Mouse (Mus musculus): ENCODE measurements around the gene Tmem144. TPM values are rescaled to one million over a fixed set of nuclear protein-coding genes. Genes with fewer than 3 reads are reported as not detected.
A peak's percentile ranks its signal among the peaks of the same experiment; 100 is the strongest.

Gene Tmem144
- polyA plus RNA-seq, 2 experiments, result 0.68 to 1.9 TPM

DNA sequence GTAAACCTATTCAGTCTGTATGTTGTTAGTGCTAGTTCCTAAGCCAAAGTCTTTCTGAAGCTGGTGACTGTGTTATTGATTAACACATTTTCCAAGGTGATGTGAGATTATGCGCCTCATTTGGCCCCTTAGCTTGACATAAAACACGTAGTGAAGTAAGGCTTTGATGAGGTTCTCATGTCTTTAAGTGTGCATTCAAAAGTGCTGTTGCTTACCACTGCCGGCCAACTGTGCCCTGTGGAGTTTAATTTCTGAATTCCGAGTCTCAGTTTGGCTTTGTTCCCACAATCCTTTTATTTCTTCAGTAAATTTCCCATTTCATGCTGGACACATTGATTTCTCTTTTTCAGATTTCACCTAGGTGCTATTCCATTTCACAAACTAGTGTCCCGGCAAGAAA lies 5.2 kb upstream of the Tmem144 start:
- peaks cover 0 to 7% of the 10 kb centered on the region in 2 experiments; a peak in 3 of 4 replicates for H3K4me1 ChIP-seq (replicated peaks; ENCODE audit: control insufficient read depth in 2 of 2, insufficient read depth in 2 of 2, low read length in 1 of 2)
- ATAC-seq (ENCODE audit: insufficient read depth) (no peak), DNase-seq (ENCODE audit: low read depth in 3 of 3, low spot score in 3 of 3) (no peak)
- no peak overlapping the region for H3K4me2 ChIP-seq (ENCODE audit: low read depth)
- TF ChIP-seq CTCF (IDR thresholded peaks at IDR 0.05; ENCODE audit: low read depth) (no peak), EP300 (IDR thresholded peaks at IDR 0.05; ENCODE audit: low read depth) (no peak)
- H3K27ac ChIP-seq, result no peak overlapping the region
- no peaks in the 10 kb centered on the region for H3K27me3 ChIP-seq (ENCODE audit: control insufficient read depth, insufficient read depth, low read length)
- H3K4me3 ChIP-seq (ENCODE audit: insufficient read depth in 1 of 2, low read depth in 2 of 2, low read length in 2 of 2), result no peak overlapping the region
- H3K9ac ChIP-seq (replicated peaks), result no peak overlapping the region
- no peaks in the 10 kb centered on the region for H3K36me3 ChIP-seq (replicated peaks; ENCODE audit: control insufficient read depth, insufficient read depth, low read depth)
- no peaks in the 10 kb centered on the region for H3K9me3 ChIP-seq (ENCODE audit: control insufficient read depth, low read length)
- 65% methylated on average over 5 of the region's 5 CpGs for WGBS (ENCODE audit: insufficient replicate concordance)

- Histone ChIP-seq H3K9ac (replicated peaks) (no peak overlapping the region), H3K4me2 (ENCODE audit: low read depth) (peak overlapping the region; percentile 3; the same call in 1 of the 2 replicates), H3K9me3 (ENCODE audit: control insufficient read depth, low read length) (no peaks in the 10 kb centered on the region), H3K27ac (no peak overlapping the region), H3K4me3 (ENCODE audit: insufficient read depth in 1 of 2, low read depth in 2 of 2, low read length in 2 of 2) (no peak overlapping the region), H3K36me3 (replicated peaks; ENCODE audit: control insufficient read depth, insufficient read depth, low read depth) (no peaks in the 10 kb centered on the region), H3K27me3 (ENCODE audit: control insufficient read depth, insufficient read depth, low read length) (no peaks in the 10 kb centered on the region), H3K4me1 (replicated peaks; ENCODE audit: control insufficient read depth in 2 of 2, insufficient read depth in 2 of 2, low read length in 1 of 2) (peaks cover 10 to 28% of the 10 kb centered on the region in 2 experiments)
- TF ChIP-seq EP300 (IDR thresholded peaks at IDR 0.05; ENCODE audit: low read depth), result peak; percentile 39; the same call in 1 of the 2 replicates
- no peak for TF ChIP-seq CTCF (IDR thresholded peaks at IDR 0.05; ENCODE audit: low read depth)
- ATAC-seq (ENCODE audit: insufficient read depth) (peak; percentile 72), DNase-seq (ENCODE audit: low read depth in 3 of 3, low spot score in 3 of 3) (no peak)
- WGBS (ENCODE audit: insufficient replicate concordance), result 31% methylated on average over 3 of the region's 3 CpGs
Observed at GRCm38 (mm10) chr3:79852108-79852507, 465 bp downstream of the Tmem144 start.

DNA sequence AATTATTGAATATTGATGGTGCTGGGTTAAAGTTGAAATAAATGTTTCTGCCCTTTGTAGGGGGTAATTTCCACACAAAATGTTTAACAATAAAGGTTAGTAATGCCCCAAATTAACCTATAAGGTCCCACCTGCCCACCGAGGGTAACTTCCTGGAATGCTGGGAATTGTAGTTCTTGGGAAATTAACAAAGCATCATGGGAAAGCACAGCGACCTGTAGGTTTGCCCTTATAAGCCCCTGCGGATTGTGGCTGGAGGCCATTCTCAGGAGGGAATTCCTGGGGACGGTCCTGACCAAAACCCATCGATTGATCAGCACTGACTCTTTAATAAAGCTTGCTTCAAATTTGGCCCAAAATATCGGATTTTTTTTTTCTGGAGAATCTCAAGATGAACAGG lies 1.9 kb downstream of the Tmem144 start:
- ATAC-seq (ENCODE audit: insufficient read depth), result no peak
- H3K27ac ChIP-seq, result no peak overlapping the region
- H3K9me3 ChIP-seq (ENCODE audit: control insufficient read depth, low read length), result no peaks in the 10 kb centered on the region
- DNase-seq (ENCODE audit: low read depth in 3 of 3, low spot score in 3 of 3), result no peak
- H3K4me2 ChIP-seq (ENCODE audit: low read depth), result no peak overlapping the region
- peaks cover 10 to 28% of the 10 kb centered on the region in 2 experiments for H3K4me1 ChIP-seq (replicated peaks; ENCODE audit: control insufficient read depth in 2 of 2, insufficient read depth in 2 of 2, low read length in 1 of 2)
- no peak overlapping the region for H3K9ac ChIP-seq (replicated peaks)
- H3K4me3 ChIP-seq (ENCODE audit: insufficient read depth in 1 of 2, low read depth in 2 of 2, low read length in 2 of 2), result no peak overlapping the region
- no peaks in the 10 kb centered on the region for H3K27me3 ChIP-seq (ENCODE audit: control insufficient read depth, insufficient read depth, low read length)
- H3K36me3 ChIP-seq (replicated peaks; ENCODE audit: control insufficient read depth, insufficient read depth, low read depth), result no peaks in the 10 kb centered on the region
- WGBS (ENCODE audit: insufficient replicate concordance), result 48% methylated on average over 6 of the region's 6 CpGs
- TF ChIP-seq EP300 (IDR thresholded peaks at IDR 0.05; ENCODE audit: low read depth) (no peak), CTCF (IDR thresholded peaks at IDR 0.05; ENCODE audit: low read depth) (no peak)

DNA sequence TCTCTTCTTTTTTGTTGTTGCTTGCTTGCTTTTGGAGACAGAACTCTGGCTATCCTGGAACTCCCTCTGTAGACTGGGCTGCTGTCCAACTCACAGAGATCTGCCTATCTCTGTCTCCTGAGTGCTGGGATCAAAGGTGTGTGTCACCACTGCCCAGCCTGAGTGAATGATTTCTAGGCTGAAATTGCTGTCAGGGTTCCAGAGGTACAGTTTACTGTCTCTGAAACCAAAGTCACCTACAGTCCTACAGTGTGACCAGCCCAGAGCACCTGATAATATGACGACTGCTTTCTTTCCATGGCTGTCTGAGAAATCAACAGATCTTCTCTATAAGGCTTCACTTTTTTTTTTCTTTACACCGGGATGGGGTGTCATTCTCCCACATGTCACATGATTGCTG lies 3.0 kb downstream of the Tmem144 start:
- DNase-seq (ENCODE audit: low read depth in 3 of 3, low spot score in 3 of 3) (no peak), ATAC-seq (ENCODE audit: insufficient read depth) (peak; percentile 69)
- Histone ChIP-seq H3K9me3 (ENCODE audit: control insufficient read depth, low read length) (no peaks in the 10 kb centered on the region), H3K27me3 (ENCODE audit: control insufficient read depth, insufficient read depth, low read length) (no peaks in the 10 kb centered on the region), H3K4me1 (replicated peaks; ENCODE audit: control insufficient read depth in 2 of 2, insufficient read depth in 2 of 2, low read length in 1 of 2) (peaks cover 10 to 28% of the 10 kb centered on the region in 2 experiments), H3K4me3 (ENCODE audit: insufficient read depth in 1 of 2, low read depth in 2 of 2, low read length in 2 of 2) (no peak overlapping the region), H3K9ac (replicated peaks) (no peak overlapping the region), H3K27ac (peak overlapping the region; percentile 1; the same call in 1 of the 2 replicates), H3K36me3 (replicated peaks; ENCODE audit: control insufficient read depth, insufficient read depth, low read depth) (no peaks in the 10 kb centered on the region), H3K4me2 (ENCODE audit: low read depth) (peak overlapping the region; percentile 5; the same call in 1 of the 2 replicates)
- TF ChIP-seq EP300 (IDR thresholded peaks at IDR 0.05; ENCODE audit: low read depth) (no peak), CTCF (IDR thresholded peaks at IDR 0.05; ENCODE audit: low read depth) (no peak)
- 51% methylated on average over 2 of the region's 2 CpGs for WGBS (ENCODE audit: insufficient replicate concordance)

DNA sequence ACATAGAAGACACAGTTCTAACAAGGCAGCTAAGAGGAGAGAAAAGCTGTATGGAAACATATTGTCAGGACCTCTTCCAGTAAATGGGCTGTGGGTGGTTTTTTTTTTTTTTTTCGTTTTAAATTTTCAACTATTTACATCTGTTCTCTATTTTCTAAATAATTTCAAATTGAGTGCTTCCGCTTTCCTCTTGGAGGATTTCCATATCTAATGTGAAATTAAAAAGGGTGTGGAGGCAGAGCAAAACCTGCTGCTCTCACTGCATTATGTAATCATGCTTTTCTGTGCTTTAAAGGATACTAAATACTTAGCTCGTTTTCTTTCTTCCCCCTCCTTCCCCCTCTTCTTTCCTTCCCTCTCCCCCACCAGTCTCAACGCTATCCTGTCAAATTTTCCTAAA lies 3.7 kb downstream of the Tmem144 start:
- no peaks in the 10 kb centered on the region for H3K36me3 ChIP-seq (replicated peaks; ENCODE audit: control insufficient read depth, insufficient read depth, low read depth)
- H3K27me3 ChIP-seq (ENCODE audit: control insufficient read depth, insufficient read depth, low read length), result no peaks in the 10 kb centered on the region
- H3K4me1 ChIP-seq (replicated peaks; ENCODE audit: control insufficient read depth in 2 of 2, insufficient read depth in 2 of 2, low read length in 1 of 2), result peaks cover 10 to 29% of the 10 kb centered on the region in 2 experiments
- TF ChIP-seq EP300 (IDR thresholded peaks at IDR 0.05; ENCODE audit: low read depth) (no peak), CTCF (IDR thresholded peaks at IDR 0.05; ENCODE audit: low read depth) (no peak)
- WGBS (ENCODE audit: insufficient replicate concordance), result 48% methylated on average over 4 of the region's 4 CpGs
- no peak overlapping the region for H3K4me3 ChIP-seq (ENCODE audit: insufficient read depth in 1 of 2, low read depth in 2 of 2, low read length in 2 of 2)
- no peaks in the 10 kb centered on the region for H3K9me3 ChIP-seq (ENCODE audit: control insufficient read depth, low read length)
- no peak overlapping the region for H3K4me2 ChIP-seq (ENCODE audit: low read depth)
- ATAC-seq (ENCODE audit: insufficient read depth) (no peak), DNase-seq (ENCODE audit: low read depth in 3 of 3, low spot score in 3 of 3) (no peak)
- no peak overlapping the region for H3K9ac ChIP-seq (replicated peaks)
- H3K27ac ChIP-seq, result no peak overlapping the region
